Mouse (Mus musculus) brain, embryonic 14.5 days (tissue): ENCODE measurements at regions not wholly inside any gene's neighbourhood (a gene's known extent, or its start where the extent isn't known, plus 50 kb on each side); places are given as distances from the start of the nearest gene placed in this dataset.

Experiments used
- CTCF ChIP-seq: fragments of 200-500 bp; IDR thresholded peaks from 2 replicates; pipeline ENCODE4 v1.5.1; 2012; ENCODE audit warnings: inconsistent platforms, mild to moderate bottlenecking, moderate library complexity, borderline replicate concordance; ENCODE audit not compliant: insufficient read depth, insufficient read length; ENCODE audit errors: extremely low read depth
- POLR2A ChIP-seq: fragments of 200-500 bp; IDR thresholded peaks from 2 replicates; pipeline ENCODE4 v1.6.1; 2012; ENCODE audit warnings: mild to moderate bottlenecking, inconsistent platforms, borderline replicate concordance; ENCODE audit not compliant: poor library complexity, insufficient read depth, insufficient read length, severe bottlenecking; ENCODE audit errors: extremely low read depth

DNA sequence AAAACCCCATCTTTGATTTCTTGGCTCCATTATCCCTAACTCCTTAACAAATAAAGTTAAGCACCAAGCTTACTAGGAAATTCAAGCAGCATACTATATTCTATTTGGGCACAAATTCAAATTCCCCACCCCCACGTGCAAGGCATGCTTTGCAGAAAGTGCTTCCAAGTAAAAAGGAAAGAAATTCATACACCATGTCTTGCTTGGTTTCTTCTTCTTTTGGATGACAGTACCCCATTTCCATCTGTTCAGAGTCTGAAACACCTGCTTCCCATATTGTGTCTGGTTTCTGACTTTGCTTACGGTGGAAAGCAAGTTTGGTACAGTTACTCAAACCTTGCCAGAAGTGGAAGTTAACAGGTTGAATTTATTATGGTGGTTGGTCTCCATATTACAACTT is 353.5 kb downstream of the Nsun3 start:
- TF ChIP-seq CTCF (no peak), POLR2A (no peak)
